Mouse (Mus musculus): ENCODE measurements around the gene Gm20388.

GRCm38 (mm10) chr8:120071684-120072083 lies 161.0 kb downstream of the Gm20388 start:
- TF ChIP-seq CTCF (IDR thresholded peaks at IDR 0.05; ENCODE audit: borderline replicate concordance, insufficient read depth, low read depth, low read length) (peak; percentile 94), POLR2A (IDR thresholded peaks at IDR 0.05; ENCODE audit: borderline replicate concordance, insufficient read depth, low read length) (no peak)
